Mouse (Mus musculus): ENCODE results near the gene 4931440F15Rik.

Gene 4931440F15Rik

GRCm38 (mm10) chr11:29801432-29802427 is 23.7 kb downstream of the 4931440F15Rik start:
- in situ Hi-C loops (cut with MboI): no loop called here

GRCm38 (mm10) chr11:29799839-29800238 is 25.6 kb downstream of the 4931440F15Rik start:
- in situ Hi-C loops (cut with MboI): no loop called here

- in situ Hi-C loops (cut with MboI): no loop called here
Measured at GRCm38 (mm10) chr11:29795106-29795505, 30.4 kb downstream of the 4931440F15Rik start.

- in situ Hi-C loops (cut with MboI): no loop called here
Measured at GRCm38 (mm10) chr11:29794475-29794874, 31.0 kb downstream of the 4931440F15Rik start.

GRCm38 (mm10) chr11:29790796-29791195 is 34.7 kb downstream of the 4931440F15Rik start:
- in situ Hi-C loops (cut with MboI): no loop called here

GRCm38 (mm10) chr11:29788921-29789638 is 36.4 kb downstream of the 4931440F15Rik start:
- in situ Hi-C loops (cut with MboI): no loop called here

GRCm38 (mm10) chr11:29788499-29788898 is 37.0 kb downstream of the 4931440F15Rik start:
- in situ Hi-C loops (cut with MboI): no loop called here

GRCm38 (mm10) chr11:29787473-29787872 is 38.0 kb downstream of the 4931440F15Rik start:
- in situ Hi-C loops (cut with MboI): no loop called here

- in situ Hi-C loops (cut with MboI): no loop called here
Measured at GRCm38 (mm10) chr11:29786583-29787219, 38.8 kb downstream of the 4931440F15Rik start.

GRCm38 (mm10) chr11:29779409-29780026 is 46.0 kb downstream of the 4931440F15Rik start:
- in situ Hi-C loops (cut with MboI): no loop called here

GRCm38 (mm10) chr11:29778936-29779335 is 46.5 kb downstream of the 4931440F15Rik start:
- in situ Hi-C loops (cut with MboI): no loop called here

GRCm38 (mm10) chr11:29777964-29778363 is 47.5 kb downstream of the 4931440F15Rik start:
- in situ Hi-C loops (cut with MboI): no loop called here

- in situ Hi-C loops (cut with MboI): no loop called here
Measured at GRCm38 (mm10) chr11:29774760-29775159, 50.7 kb downstream of the 4931440F15Rik start.

GRCm38 (mm10) chr11:29774296-29774695 is 51.2 kb downstream of the 4931440F15Rik start:
- in situ Hi-C loops (cut with MboI): no loop called here
